In the genomic region with DNA sequence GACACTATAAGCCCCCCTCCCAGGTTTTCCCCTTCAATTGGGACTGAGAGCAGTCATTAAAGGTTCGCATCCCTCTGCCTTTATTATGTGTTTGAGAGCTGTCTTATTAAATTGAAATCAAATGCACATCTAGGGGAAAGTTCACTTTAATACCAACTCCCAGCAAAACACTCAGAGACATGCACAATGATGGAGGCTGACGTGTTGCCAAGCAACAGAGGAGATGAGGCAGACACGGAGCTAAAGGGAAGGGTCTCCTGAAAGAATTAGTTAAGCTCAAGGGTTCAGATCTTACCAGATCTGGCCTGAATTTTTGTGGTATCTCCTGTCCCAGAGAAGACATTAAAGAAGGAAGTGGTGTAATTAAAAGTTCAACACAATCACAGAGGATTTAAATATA, we compare ENCODE assay signal across 24 mouse cellular contexts.
DNase-seq lines count a peak whose midpoint lies in the region; ATAC-seq and TF ChIP-seq lines count a peak whose summit lies in the region.
"Had no signal": no experiment of that assay in that cellular context is flagged by ENCODE, and none has a peak within 500 bp of the region (broad histone marks: within the 10 kb centered on the region; RNA-seq: fewer than 3 reads in every experiment).

No protein-coding gene starts in this region.

- no peak for ATAC-seq in heart, embryonic 11.5 days (replicated peaks; ENCODE audit: insufficient number of reproducible peaks, low FRiP score, low TSS enrichment)
- ATAC-seq in midbrain, embryonic 14.5 days (ENCODE audit: low FRiP score, low TSS enrichment), result no peak
- no peak for ATAC-seq in hindbrain, postnatal 0 days
- ATAC-seq: activated CD4-positive, CD25-positive, alpha-beta regulatory T cell, adult 4 months; liver, postnatal 0 days had no signal

- DNase-seq in heart, adult 11 months, result peak; percentile 45
- peak; percentile 71 for DNase-seq in midbrain, embryonic 14.5 days
- DNase-seq in midbrain, embryonic 10.5 days (ENCODE audit: low spot score), result no peak
- DNase-seq in hindbrain, postnatal 0 days (ENCODE audit: low spot score), result peak; percentile 27
- DNase-seq in retina, embryonic 14.5 days (ENCODE audit: low spot score), result peak; percentile 38
- DNase-seq in gastrocnemius, adult 2 months, result no peak
- DNase-seq in MN1 (ENCODE audit: low spot score), result no peak
- DNase-seq: adrenal gland, adult 8-10 months; cerebellum, adult 8-10 months; cerebellum, postnatal 36 days; embryo, embryonic 11 days; gastrocnemius, postnatal 14 days; heart, adult 18-20 months; heart, postnatal 14 days; kidney, adult 18-20 months; kidney, postnatal 4 days; liver, postnatal 0 days; lung, postnatal 10 days had no signal

- H3K9ac ChIP-seq in heart, embryonic 11.5 days (ENCODE audit: low read depth, low read length), result no peak overlapping the region
- H3K9ac ChIP-seq in midbrain, embryonic 14.5 days (replicated peaks; ENCODE audit: low read length), result no peak overlapping the region
- no peak overlapping the region for H3K9ac ChIP-seq in hindbrain, postnatal 0 days (replicated peaks; ENCODE audit: low read length)
- H3K9ac ChIP-seq: embryonic facial prominence, embryonic 13.5 days; heart, embryonic 13.5 days; liver, postnatal 0 days; midbrain, embryonic 12.5 days had no signal

- no peak overlapping the region for H3K27ac ChIP-seq in heart, embryonic 11.5 days (ENCODE audit: low read depth, low read length)
- H3K27ac ChIP-seq in midbrain, embryonic 14.5 days (replicated peaks; ENCODE audit: low read depth, low read length), result 0 out of 2 replicates have a peak overlapping the region, but pooled peaks have one; percentile 52
- H3K27ac ChIP-seq in midbrain, embryonic 10.5 days (replicated peaks), result no peak overlapping the region
- H3K27ac ChIP-seq in hindbrain, postnatal 0 days, result no peak overlapping the region
- H3K27ac ChIP-seq in gastrocnemius, adult 2 months, result no peak overlapping the region
- H3K27ac ChIP-seq: embryonic facial prominence, embryonic 13.5 days; heart, embryonic 13.5 days; midbrain, embryonic 12.5 days had no signal

- intact Hi-C loops in gastrocnemius, adult 2 months (cut with DNase I), result no loop called here

- H3K4me1 ChIP-seq in heart, embryonic 11.5 days (ENCODE audit: control insufficient read depth, insufficient read depth, low read length), result no peaks in the 10 kb centered on the region
- H3K4me1 ChIP-seq in midbrain, embryonic 14.5 days (ENCODE audit: control insufficient read depth, insufficient read depth, low read length), result peaks cover 10% of the 10 kb centered on the region
- H3K4me1 ChIP-seq in midbrain, embryonic 10.5 days, result peaks cover 10% of the 10 kb centered on the region
- no peaks in the 10 kb centered on the region for H3K4me1 ChIP-seq in hindbrain, postnatal 0 days (ENCODE audit: insufficient read depth, low read length)
- H3K4me1 ChIP-seq: embryonic facial prominence, embryonic 13.5 days; heart, embryonic 13.5 days had no signal

- no peaks in the 10 kb centered on the region for H3K9me3 ChIP-seq in heart, embryonic 11.5 days (replicated peaks; ENCODE audit: control insufficient read depth, low read length)
- no peaks in the 10 kb centered on the region for H3K9me3 ChIP-seq in midbrain, embryonic 14.5 days (ENCODE audit: control insufficient read depth, low read length)
- no peaks in the 10 kb centered on the region for H3K9me3 ChIP-seq in midbrain, embryonic 10.5 days (replicated peaks)
- H3K9me3 ChIP-seq in hindbrain, postnatal 0 days (ENCODE audit: low read length), result no peaks in the 10 kb centered on the region
- H3K9me3 ChIP-seq: embryonic facial prominence, embryonic 13.5 days; G1E; heart, embryonic 13.5 days; midbrain, embryonic 12.5 days had no signal

- TF ChIP-seq CTCF in hindbrain, postnatal 0 days (IDR thresholded peaks at IDR 0.05; ENCODE audit: low read depth), result no peak
- no peak for TF ChIP-seq CTCF in gastrocnemius, adult 2 months (IDR thresholded peaks at IDR 0.05)

- no peaks in the 10 kb centered on the region for H3K36me3 ChIP-seq in heart, embryonic 11.5 days (ENCODE audit: control insufficient read depth, insufficient read depth, low read length)
- no peaks in the 10 kb centered on the region for H3K36me3 ChIP-seq in midbrain, embryonic 14.5 days (ENCODE audit: control insufficient read depth, insufficient read depth, low read length)
- H3K36me3 ChIP-seq in midbrain, embryonic 10.5 days, result no peaks in the 10 kb centered on the region
- no peaks in the 10 kb centered on the region for H3K36me3 ChIP-seq in hindbrain, postnatal 0 days (ENCODE audit: insufficient read depth, low read length)
- H3K36me3 ChIP-seq: embryonic facial prominence, embryonic 13.5 days; G1E; heart, embryonic 13.5 days; midbrain, embryonic 12.5 days had no signal

- 0 out of 2 replicates have a peak, but pooled peaks cover 2% of the 10 kb centered on the region for H3K27me3 ChIP-seq in heart, embryonic 11.5 days (ENCODE audit: control insufficient read depth, insufficient read depth, low read length)
- no peaks in the 10 kb centered on the region for H3K27me3 ChIP-seq in midbrain, embryonic 14.5 days (ENCODE audit: control insufficient read depth, insufficient read depth, low read length)
- H3K27me3 ChIP-seq in midbrain, embryonic 10.5 days (ENCODE audit: low read depth, poor library complexity, severe bottlenecking), result no peaks in the 10 kb centered on the region
- no peaks in the 10 kb centered on the region for H3K27me3 ChIP-seq in hindbrain, postnatal 0 days (ENCODE audit: insufficient read depth, low read length)
- H3K27me3 ChIP-seq: embryonic facial prominence, embryonic 13.5 days; heart, embryonic 13.5 days; midbrain, embryonic 12.5 days had no signal

- 76% methylated on average over 3 of the region's 3 CpGs for WGBS in heart, embryonic 11.5 days (ENCODE audit: insufficient replicate concordance)
- 15% methylated on average over 3 of the region's 3 CpGs for WGBS in midbrain, embryonic 14.5 days
- WGBS in midbrain, embryonic 10.5 days, result 72% methylated on average over 3 of the region's 3 CpGs
- WGBS in hindbrain, postnatal 0 days, result 30% methylated on average over 3 of the region's 3 CpGs

- H3K4me2 ChIP-seq in heart, embryonic 11.5 days, result no peak overlapping the region
- no peak overlapping the region for H3K4me2 ChIP-seq in midbrain, embryonic 14.5 days (ENCODE audit: low read length)
- H3K4me2 ChIP-seq in hindbrain, postnatal 0 days (ENCODE audit: low read depth, low read length), result no peak overlapping the region
- H3K4me2 ChIP-seq: embryonic facial prominence, embryonic 13.5 days; heart, embryonic 13.5 days; midbrain, embryonic 12.5 days had no signal

- no peak overlapping the region for H3K4me3 ChIP-seq in heart, embryonic 11.5 days (ENCODE audit: low read depth, low read length)
- no peak overlapping the region for H3K4me3 ChIP-seq in midbrain, embryonic 14.5 days (replicated peaks; ENCODE audit: low read depth, low read length)
- H3K4me3 ChIP-seq in midbrain, embryonic 10.5 days, result no peak overlapping the region
- no peak overlapping the region for H3K4me3 ChIP-seq in hindbrain, postnatal 0 days (ENCODE audit: low read length)
- no peak overlapping the region for H3K4me3 ChIP-seq in gastrocnemius, adult 2 months
- H3K4me3 ChIP-seq: embryonic facial prominence, embryonic 13.5 days; heart, embryonic 13.5 days; midbrain, embryonic 12.5 days had no signal

Comparison
In these comparisons a context has a peak if more than half of its experiments do, and no peak if none do; other contexts are left out.
1. DNase-seq: peak in heart, adult 11 months (single experiment), midbrain, embryonic 14.5 days (single experiment), hindbrain, postnatal 0 days (single experiment) and retina, embryonic 14.5 days (single experiment); none in midbrain, embryonic 10.5 days (single experiment), gastrocnemius, adult 2 months (single experiment) and MN1 (single experiment).